Mouse (Mus musculus) stomach, embryonic 15.5 days (tissue): Measurements from ENCODE around the gene Mapt. TPM values are rescaled to one million over a fixed set of nuclear protein-coding genes. Genes with fewer than 3 reads are reported as not detected.
"Not testable (repeated sequence)": the region's sequence is repeated elsewhere in the genome, so short reads cannot be mapped to it uniquely, and the experiment has no call there.

ENCODE experiments used
- ATAC-seq: fragments of 200-750 bp; cut with Nextera tagmentation; 2 replicates; pipeline ENCODE4 v1.8.0; 2017; ENCODE audit warnings: low read depth, moderate number of reproducible peaks, moderate TSS enrichment; ENCODE audit not compliant: insufficient read depth, low FRiP score
- H3K27ac ChIP-seq: fragments of 300-500 bp; sonication (generic); 2 replicates; pipeline ENCODE4 v1.5.1; 2015; ENCODE audit warnings: mild to moderate bottlenecking, inconsistent platforms
- H3K27me3 ChIP-seq: fragments of 300-500 bp; sonication (generic); replicated peaks from 2 replicates; pipeline ENCODE4 v1.6.1; 2015; ENCODE audit warnings: inconsistent platforms
- H3K36me3 ChIP-seq: fragments of 300-500 bp; sonication (generic); 2 replicates; pipeline ENCODE4 v1.6.1; 2015; ENCODE audit warnings: inconsistent platforms
- H3K4me1 ChIP-seq: fragments of 300-500 bp; sonication (generic); 2 replicates; pipeline ENCODE4 v1.6.1; 2015; ENCODE audit warnings: inconsistent platforms
- H3K4me2 ChIP-seq: fragments of 300-500 bp; sonication (generic); 2 replicates; pipeline ENCODE4 v1.6.1; 2015; ENCODE audit warnings: mild to moderate bottlenecking, inconsistent platforms
- H3K4me3 ChIP-seq: fragments of 300-500 bp; sonication (generic); replicated peaks from 2 replicates; pipeline ENCODE4 v1.5.1; 2015; ENCODE audit warnings: inconsistent platforms
- H3K9ac ChIP-seq: fragments of 300-500 bp; sonication (generic); 2 replicates; pipeline ENCODE4 v1.6.1; 2015; ENCODE audit warnings: inconsistent platforms
- H3K9me3 ChIP-seq: fragments of 300-500 bp; sonication (generic); 2 replicates; pipeline ENCODE4 v1.6.1; 2016; ENCODE audit warnings: inconsistent platforms
- WGBS: fragments of 180-500 bp; shearing (Covaris S2); methylation state at CpG from one replicate; pipeline ENCODE4 v1.1.7; 2015; 5-methylcytosine and 5-hydroxymethylcytosine counted together
- polyA plus RNA-seq: library from polyadenylated mRNA; unstranded; fragments of >200 nt; fragmentation: Nextera tagmentation; extraction: Ambion mirVana; gene quantifications from 2 replicates; pipeline ENCODE4 v1.2.1, GENCODE M21; 2015

Gene Mapt
- polyA plus RNA-seq, 1 experiment from 2014 or later: 15.4 TPM

- no peak for ATAC-seq
- Histone ChIP-seq H3K36me3 (no peaks in the 10 kb centered on the region), H3K9me3 (no peaks in the 10 kb centered on the region), H3K4me1 (no peaks in the 10 kb centered on the region), H3K4me3 (no peak overlapping the region), H3K27me3 (no peaks in the 10 kb centered on the region), H3K27ac (no peak overlapping the region), H3K4me2 (no peak overlapping the region), H3K9ac (no peak overlapping the region)
- WGBS: 83% methylated on average over 6 of the region's 6 CpGs
Measured at GRCm38 (mm10) chr11:104211251-104211650, 19.9 kb upstream of the Mapt start.

- H3K4me3 ChIP-seq, H3K27me3 ChIP-seq, H3K36me3 ChIP-seq, H3K4me2 ChIP-seq, H3K9ac ChIP-seq, H3K9me3 ChIP-seq, ATAC-seq, H3K4me1 ChIP-seq, H3K27ac ChIP-seq: not testable (repeated sequence)
- WGBS: 97% methylated on average over 5 of the region's 5 CpGs
Measured at GRCm38 (mm10) chr11:104214128-104214527, 17.1 kb upstream of the Mapt start.

GRCm38 (mm10) chr11:104218075-104218474, 13.1 kb upstream of the Mapt start:
- Histone ChIP-seq H3K9ac (no peak overlapping the region), H3K4me1 (no peaks in the 10 kb centered on the region), H3K36me3 (no peaks in the 10 kb centered on the region), H3K4me3 (no peak overlapping the region), H3K9me3 (no peaks in the 10 kb centered on the region), H3K27me3 (no peaks in the 10 kb centered on the region), H3K27ac (no peak overlapping the region), H3K4me2 (no peak overlapping the region)
- no peak for ATAC-seq
- 76% methylated on average over 3 of the region's 3 CpGs for WGBS

GRCm38 (mm10) chr11:104220291-104220690, 10.9 kb upstream of the Mapt start:
- Histone ChIP-seq H3K9me3 (no peaks in the 10 kb centered on the region), H3K4me2 (no peak overlapping the region), H3K4me3 (no peak overlapping the region), H3K36me3 (no peaks in the 10 kb centered on the region), H3K9ac (no peak overlapping the region), H3K27ac (no peak overlapping the region), H3K27me3 (no peaks in the 10 kb centered on the region), H3K4me1 (no peaks in the 10 kb centered on the region)
- WGBS: 80% methylated on average over 4 of the region's 4 CpGs
- no peak for ATAC-seq

GRCm38 (mm10) chr11:104221751-104222150, 9.4 kb upstream of the Mapt start:
- Histone ChIP-seq H3K9me3 (no peaks in the 10 kb centered on the region), H3K9ac (no peak overlapping the region), H3K27me3 (no peaks in the 10 kb centered on the region), H3K4me1 (no peaks in the 10 kb centered on the region), H3K4me3 (no peak overlapping the region), H3K36me3 (no peaks in the 10 kb centered on the region), H3K4me2 (no peak overlapping the region), H3K27ac (no peak overlapping the region)
- no peak for ATAC-seq
- 76% methylated on average over 5 of the region's 5 CpGs for WGBS

GRCm38 (mm10) chr11:104223301-104223700, 7.9 kb upstream of the Mapt start:
- H3K27ac ChIP-seq: no peak overlapping the region
- H3K4me1 ChIP-seq: no peaks in the 10 kb centered on the region
- no peaks in the 10 kb centered on the region for H3K9me3 ChIP-seq
- no peak overlapping the region for H3K9ac ChIP-seq
- no peak overlapping the region for H3K4me2 ChIP-seq
- no peak for ATAC-seq
- H3K27me3 ChIP-seq: no peaks in the 10 kb centered on the region
- no peak overlapping the region for H3K4me3 ChIP-seq
- H3K36me3 ChIP-seq: no peaks in the 10 kb centered on the region
- WGBS: 72% methylated on average over 9 of the region's 9 CpGs

- Histone ChIP-seq H3K4me2 (no peak overlapping the region), H3K4me1 (peaks cover 17% of the 10 kb centered on the region), H3K4me3 (no peak overlapping the region), H3K27ac (no peak overlapping the region), H3K9ac (no peak overlapping the region), H3K27me3 (peaks cover 30% of the 10 kb centered on the region), H3K9me3 (no peaks in the 10 kb centered on the region), H3K36me3 (no peaks in the 10 kb centered on the region)
- no peak for ATAC-seq
- WGBS: 66% methylated on average over 4 of the region's 4 CpGs
Measured at GRCm38 (mm10) chr11:104229391-104229790, 1.8 kb upstream of the Mapt start.

GRCm38 (mm10) chr11:104230066-104230778, 968 bp upstream of the Mapt start:
- Histone ChIP-seq H3K9me3 (no peaks in the 10 kb centered on the region), H3K27ac (0 out of 2 replicates have a peak overlapping the region, but pooled peaks have one; percentile 61), H3K4me3 (peak overlapping the region; percentile 64), H3K27me3 (peaks cover 38% of the 10 kb centered on the region), H3K4me1 (peaks cover 17% of the 10 kb centered on the region), H3K36me3 (no peaks in the 10 kb centered on the region), H3K9ac (0 out of 2 replicates have a peak overlapping the region, but pooled peaks have one; percentile 25), H3K4me2 (peak overlapping the region; percentile 95)
- no peak for ATAC-seq
- WGBS: 9% methylated on average over 9 of the region's 9 CpGs

- Histone ChIP-seq H3K4me3 (peak overlapping the region; percentile 64), H3K4me2 (peak overlapping the region; percentile 95), H3K36me3 (no peaks in the 10 kb centered on the region), H3K27ac (no peak overlapping the region), H3K4me1 (peaks cover 17% of the 10 kb centered on the region), H3K9ac (no peak overlapping the region), H3K27me3 (peaks cover 48% of the 10 kb centered on the region), H3K9me3 (no peaks in the 10 kb centered on the region)
- ATAC-seq: no peak
- WGBS: under 1% methylated on average over 68 of the region's 72 CpGs
Measured at GRCm38 (mm10) chr11:104232141-104233061, 1.2 kb downstream of the Mapt start.

GRCm38 (mm10) chr11:104233101-104233500, 1.9 kb downstream of the Mapt start:
- no peaks in the 10 kb centered on the region for H3K9me3 ChIP-seq
- H3K4me2 ChIP-seq: peak overlapping the region; percentile 95; the same call in 1 of the 2 replicates
- peaks cover 17% of the 10 kb centered on the region for H3K4me1 ChIP-seq
- H3K27ac ChIP-seq: no peak overlapping the region
- H3K4me3 ChIP-seq: peak overlapping the region; percentile 64; the same call in 1 of the 2 replicates
- H3K36me3 ChIP-seq: no peaks in the 10 kb centered on the region
- no peak overlapping the region for H3K9ac ChIP-seq
- no peak for ATAC-seq
- WGBS: 4% methylated on average over 10 of the region's 10 CpGs
- peaks cover 48% of the 10 kb centered on the region for H3K27me3 ChIP-seq

GRCm38 (mm10) chr11:104233574-104234206, 2.5 kb downstream of the Mapt start:
- Histone ChIP-seq H3K4me1 (peaks cover 17% of the 10 kb centered on the region), H3K36me3 (no peaks in the 10 kb centered on the region), H3K4me2 (no peak overlapping the region), H3K27ac (no peak overlapping the region), H3K9me3 (no peaks in the 10 kb centered on the region), H3K27me3 (peaks cover 48% of the 10 kb centered on the region), H3K9ac (no peak overlapping the region), H3K4me3 (0 out of 2 replicates have a peak overlapping the region, but pooled peaks have one; percentile 8)
- WGBS: 4% methylated on average over 30 of the region's 30 CpGs
- no peak for ATAC-seq
